Mouse (Mus musculus) intestine, embryonic 16.5 days (tissue): ENCODE data around the gene Cux1. TPM values are rescaled to one million over a fixed set of nuclear protein-coding genes. Genes with fewer than 3 reads are reported as not detected.

Experiments used
- ATAC-seq: fragments of 200-750 bp; cut with Nextera tagmentation; 2 replicates; pipeline ENCODE4 v1.8.0; 2017; ENCODE audit warnings: moderate TSS enrichment, moderate library complexity
- H3K27ac ChIP-seq: fragments of 300-500 bp; sonication (generic); 2 replicates; pipeline ENCODE4 v1.5.1; 2014; ENCODE audit warnings: mild to moderate bottlenecking, low read length
- H3K27me3 ChIP-seq: fragments of 300-500 bp; sonication (generic); replicated peaks from 2 replicates; pipeline ENCODE4 v1.6.1; 2014; ENCODE audit warnings: low read length, control low read depth, mixed read lengths; ENCODE audit not compliant: control insufficient read depth, insufficient read depth
- H3K36me3 ChIP-seq: fragments of 300-500 bp; sonication (generic); 2 replicates; pipeline ENCODE4 v1.6.1; 2014; ENCODE audit warnings: low read length, control low read depth; ENCODE audit not compliant: control insufficient read depth, insufficient read depth
- H3K4me1 ChIP-seq: fragments of 300-500 bp; sonication (generic); 2 replicates; pipeline ENCODE4 v1.6.1; 2014; ENCODE audit warnings: low read length, control low read depth, mixed read lengths; ENCODE audit not compliant: control insufficient read depth, insufficient read depth
- H3K4me2 ChIP-seq: fragments of 300-500 bp; sonication (generic); 2 replicates; pipeline ENCODE4 v1.6.1; 2014; ENCODE audit warnings: low read depth, low read length, control low read depth
- H3K4me3 ChIP-seq: fragments of 300-500 bp; sonication (generic); 2 replicates; pipeline ENCODE4 v1.5.1; 2014; ENCODE audit warnings: mild to moderate bottlenecking, low read length
- H3K9ac ChIP-seq: fragments of 300-500 bp; sonication (generic); 2 replicates; pipeline ENCODE4 v1.6.1; 2014; ENCODE audit warnings: low read depth, low read length
- H3K9me3 ChIP-seq: fragments of 300-500 bp; sonication (generic); 2 replicates; pipeline ENCODE4 v1.6.1; 2016; ENCODE audit warnings: low read length, control low read depth; ENCODE audit not compliant: control insufficient read depth
- WGBS: fragments of 180-500 bp; shearing (Covaris S2); extraction: QIAGEN DNeasy Blood & Tissue Kit; methylation state at CpG from one replicate; pipeline ENCODE4 v1.1.7; 2014; 5-methylcytosine and 5-hydroxymethylcytosine counted together
- polyA plus RNA-seq: library from polyadenylated mRNA; unstranded; fragments of >200 nt; fragmentation: Nextera tagmentation; extraction: Ambion mirVana; gene quantifications from 2 replicates; pipeline ENCODE4 v1.2.1, GENCODE M21; 2015

Cux1 gene
- polyA plus RNA-seq, 1 experiment from 2014 or later = 62.5 TPM

GRCm38 (mm10) chr5:136445967-136446366, 121.3 kb downstream of the Cux1 start:
- no peak for ATAC-seq
- Histone ChIP-seq H3K9me3 (no peaks in the 10 kb centered on the region), H3K27ac (no peak overlapping the region), H3K27me3 (no peaks in the 10 kb centered on the region), H3K9ac (no peak overlapping the region), H3K4me2 (no peak overlapping the region), H3K36me3 (no peaks in the 10 kb centered on the region), H3K4me1 (no peaks in the 10 kb centered on the region), H3K4me3 (no peak overlapping the region)
- WGBS = 72% methylated on average over 5 of the region's 5 CpGs

DNA sequence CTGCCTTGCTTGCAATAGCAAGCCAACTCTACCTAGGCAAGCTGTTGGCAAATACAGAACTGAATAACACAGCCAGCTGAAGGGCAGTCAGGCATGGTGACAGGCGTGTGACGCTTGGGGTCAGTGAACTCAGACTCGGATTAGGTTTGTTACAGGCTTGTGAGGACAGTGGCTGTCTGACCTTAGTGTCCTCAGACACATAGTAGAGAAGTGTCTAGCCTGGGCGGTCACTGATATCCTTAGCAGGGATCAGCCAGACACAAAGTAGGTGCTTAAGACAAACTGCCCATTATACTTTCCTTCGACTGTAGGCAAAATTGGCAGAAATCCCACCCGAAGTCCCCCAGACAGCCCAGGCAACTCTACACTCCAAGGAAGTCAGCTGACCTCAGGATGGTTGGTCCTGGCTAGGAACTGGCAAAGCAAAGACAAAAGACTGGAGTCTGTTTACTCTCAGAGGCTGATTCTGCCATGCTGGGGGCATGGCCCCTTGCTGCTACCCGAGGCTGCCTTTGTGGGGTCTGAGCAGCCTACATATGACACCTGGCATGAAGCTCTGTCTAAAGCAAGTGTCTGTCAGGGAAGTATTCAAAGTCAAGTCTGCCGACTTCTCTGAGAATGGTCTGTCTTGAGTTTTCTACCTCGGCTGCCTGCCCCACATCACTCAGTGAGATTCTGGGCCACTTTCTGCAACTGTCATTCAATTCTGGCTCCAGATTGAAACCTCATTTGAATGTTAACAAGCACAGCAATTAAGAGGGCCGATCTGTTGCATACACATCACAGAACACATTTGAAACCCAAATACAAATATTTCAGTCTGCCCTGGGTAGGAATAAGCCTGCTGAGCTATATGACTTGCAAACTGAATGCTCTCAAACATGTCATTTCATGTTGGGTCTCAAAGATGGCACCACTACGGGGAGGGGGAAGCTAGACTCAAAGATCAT, 124.8 kb downstream of the Cux1 start:
- Histone ChIP-seq H3K4me2 (no peak overlapping the region), H3K4me1 (no peaks in the 10 kb centered on the region), H3K27ac (no peak overlapping the region), H3K4me3 (no peak overlapping the region), H3K36me3 (no peaks in the 10 kb centered on the region), H3K9me3 (no peaks in the 10 kb centered on the region), H3K9ac (no peak overlapping the region), H3K27me3 (no peaks in the 10 kb centered on the region)
- ATAC-seq = no peak
- WGBS = 59% methylated on average over 11 of the region's 11 CpGs

- ATAC-seq = no peak
- Histone ChIP-seq H3K27ac (no peak overlapping the region), H3K4me1 (peaks cover 24% of the 10 kb centered on the region), H3K36me3 (no peaks in the 10 kb centered on the region), H3K9me3 (no peaks in the 10 kb centered on the region), H3K4me2 (no peak overlapping the region), H3K4me3 (no peak overlapping the region), H3K9ac (no peak overlapping the region), H3K27me3 (no peaks in the 10 kb centered on the region)
- WGBS = 76% methylated on average over 4 of the region's 4 CpGs
These were observed 137.6 kb downstream of the Cux1 start for GRCm38 (mm10) chr5:136429647-136430046.

DNA sequence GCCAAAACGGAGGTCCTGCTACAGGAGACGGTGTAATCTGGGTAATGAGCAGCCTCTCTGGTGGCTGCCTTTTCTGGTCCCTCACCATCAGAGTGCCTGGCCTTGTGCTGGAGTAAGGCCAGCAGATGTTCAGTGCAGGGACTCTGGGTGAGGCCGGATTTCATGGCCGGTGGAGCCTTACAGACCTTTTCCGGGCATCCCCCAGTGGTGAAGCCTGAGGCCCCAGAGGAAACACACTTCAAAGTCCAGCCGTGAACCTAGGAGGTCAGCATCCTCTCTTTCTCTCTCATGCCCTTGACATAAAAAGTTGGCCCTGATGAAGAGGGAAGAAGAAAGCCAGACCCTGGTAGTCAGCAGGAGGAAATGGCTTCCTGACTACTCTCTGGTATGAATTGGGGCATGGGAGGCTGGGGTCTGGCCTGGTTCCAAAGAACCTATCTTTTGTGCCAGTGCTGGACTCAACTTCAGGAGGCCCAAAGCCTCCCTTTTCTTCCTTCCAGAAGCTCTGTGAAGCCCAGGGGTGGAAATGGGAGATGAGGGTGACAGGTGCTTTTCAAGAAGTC, 138.7 kb downstream of the Cux1 start:
- no peak for ATAC-seq
- no peak overlapping the region for H3K9ac ChIP-seq
- no peak overlapping the region for H3K4me3 ChIP-seq
- 43% methylated on average over 6 of the region's 6 CpGs for WGBS
- H3K27me3 ChIP-seq = no peaks in the 10 kb centered on the region
- no peaks in the 10 kb centered on the region for H3K9me3 ChIP-seq
- H3K4me2 ChIP-seq = no peak overlapping the region
- H3K27ac ChIP-seq = peak overlapping the region; percentile 34; the same call in 1 of the 2 replicates
- H3K4me1 ChIP-seq = peaks cover 24% of the 10 kb centered on the region
- H3K36me3 ChIP-seq = no peaks in the 10 kb centered on the region

- Histone ChIP-seq H3K4me3 (no peak overlapping the region), H3K36me3 (no peaks in the 10 kb centered on the region), H3K27me3 (no peaks in the 10 kb centered on the region), H3K9me3 (no peaks in the 10 kb centered on the region), H3K9ac (no peak overlapping the region), H3K4me2 (no peak overlapping the region), H3K27ac (peak overlapping the region; percentile 34), H3K4me1 (peaks cover 24% of the 10 kb centered on the region)
- ATAC-seq = no peak
- WGBS = 44% methylated on average over 13 of the region's 13 CpGs
These were observed 139.4 kb downstream of the Cux1 start for GRCm38 (mm10) chr5:136427772-136428497.

- Histone ChIP-seq H3K27ac (peak overlapping the region; percentile 0; the same call in 1 of the 2 replicates), H3K4me3 (no peak overlapping the region), H3K4me1 (peaks cover 27% of the 10 kb centered on the region), H3K27me3 (no peaks in the 10 kb centered on the region), H3K9me3 (no peaks in the 10 kb centered on the region), H3K4me2 (no peak overlapping the region), H3K9ac (no peak overlapping the region), H3K36me3 (no peaks in the 10 kb centered on the region)
- WGBS = 46% methylated on average over 4 of the region's 4 CpGs
- ATAC-seq = no peak
These were observed 140.0 kb downstream of the Cux1 start for GRCm38 (mm10) chr5:136427121-136427771.

GRCm38 (mm10) chr5:136422948-136423347, 144.3 kb downstream of the Cux1 start:
- Histone ChIP-seq H3K27ac (no peak overlapping the region), H3K4me1 (peaks cover 22% of the 10 kb centered on the region), H3K9me3 (no peaks in the 10 kb centered on the region), H3K4me3 (no peak overlapping the region), H3K36me3 (no peaks in the 10 kb centered on the region), H3K9ac (no peak overlapping the region), H3K27me3 (no peaks in the 10 kb centered on the region), H3K4me2 (no peak overlapping the region)
- no peak for ATAC-seq
- 88% methylated on average over 2 of the region's 2 CpGs for WGBS

DNA sequence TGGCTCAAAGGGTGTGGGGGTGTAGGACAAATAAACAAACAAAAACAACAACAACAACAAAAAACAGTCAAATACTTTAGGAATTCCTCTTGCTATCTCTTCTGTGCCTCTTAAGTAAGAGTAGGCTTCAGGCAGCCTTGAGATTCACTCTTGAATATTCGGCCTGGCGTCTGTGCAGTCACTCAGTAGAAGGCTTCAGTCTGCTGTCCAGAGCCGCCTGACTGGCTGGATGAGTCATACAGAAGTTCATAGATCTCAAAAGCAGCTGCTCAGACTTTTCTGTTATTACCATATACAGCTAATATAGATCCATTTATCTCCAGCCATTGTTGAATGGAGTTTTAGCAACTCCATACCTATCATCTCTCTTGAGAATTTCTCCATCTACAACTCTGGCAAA, 145.4 kb downstream of the Cux1 start:
- H3K36me3 ChIP-seq = no peaks in the 10 kb centered on the region
- WGBS = 39% methylated on average over 3 of the region's 3 CpGs
- no peaks in the 10 kb centered on the region for H3K27me3 ChIP-seq
- no peaks in the 10 kb centered on the region for H3K9me3 ChIP-seq
- H3K9ac ChIP-seq = no peak overlapping the region
- H3K4me1 ChIP-seq = peaks cover 12% of the 10 kb centered on the region
- peak; percentile 31; the same call in 1 of the 2 replicates for ATAC-seq
- no peak overlapping the region for H3K4me2 ChIP-seq
- H3K4me3 ChIP-seq = no peak overlapping the region
- no peak overlapping the region for H3K27ac ChIP-seq

- Histone ChIP-seq H3K27ac (no peak overlapping the region), H3K4me2 (no peak overlapping the region), H3K4me3 (no peak overlapping the region), H3K9me3 (no peaks in the 10 kb centered on the region), H3K4me1 (peaks cover 12% of the 10 kb centered on the region; the same call in 1 of the 2 replicates), H3K9ac (no peak overlapping the region), H3K27me3 (no peaks in the 10 kb centered on the region), H3K36me3 (no peaks in the 10 kb centered on the region)
- no peak for ATAC-seq
- WGBS = 85% methylated on average over 3 of the region's 3 CpGs
These were observed 146.0 kb downstream of the Cux1 start for GRCm38 (mm10) chr5:136421316-136421715.
